Mouse (Mus musculus) lung, postnatal 4 days (tissue): ENCODE measurements around the gene Tph1.

Source experiments
- DNase-seq, 2 experiments: peaks; one replicate each; pipeline ENCODE4 v3.0.0; 2021

The Tph1 gene

GRCm38 (mm10) chr7:46648431-46649140, 23.8 kb downstream of the Tph1 start:
- DNase-seq = no peak

GRCm38 (mm10) chr7:46643172-46643571, 29.2 kb downstream of the Tph1 start:
- no peak for DNase-seq

GRCm38 (mm10) chr7:46640062-46640461, 32.3 kb downstream of the Tph1 start:
- DNase-seq = no peak

- DNase-seq = peak; percentile 92 to 93
Measured at GRCm38 (mm10) chr7:46639692-46640031, 32.7 kb downstream of the Tph1 start, which contains the start of gene Sergef. Sergef (minus strand) TSS chr7:46639807.

GRCm38 (mm10) chr7:46638889-46639691, 33.2 kb downstream of the Tph1 start:
- DNase-seq = no peak

- DNase-seq = peak; percentile 14 to 28
Measured at GRCm38 (mm10) chr7:46628375-46628975, 43.9 kb downstream of the Tph1 start.

GRCm38 (mm10) chr7:46623979-46624378, 48.4 kb downstream of the Tph1 start:
- no peak for DNase-seq

GRCm38 (mm10) chr7:46618416-46619110, 53.8 kb downstream of the Tph1 start:
- no peak for DNase-seq

- no peak for DNase-seq
Measured at GRCm38 (mm10) chr7:46616429-46617005, 55.8 kb downstream of the Tph1 start.

GRCm38 (mm10) chr7:46615256-46615977, 56.9 kb downstream of the Tph1 start:
- peak; percentile 55 to 69 for DNase-seq

- DNase-seq = peak; percentile 40 to 60
Measured at GRCm38 (mm10) chr7:46614263-46614662, 58.1 kb downstream of the Tph1 start.

- DNase-seq = peak in 1 of 2 experiments; percentile 37
Measured at GRCm38 (mm10) chr7:46613091-46613490, 59.2 kb downstream of the Tph1 start.

- no peak for DNase-seq
Measured at GRCm38 (mm10) chr7:46612421-46612937, 59.9 kb downstream of the Tph1 start.

GRCm38 (mm10) chr7:46611970-46612369, 60.4 kb downstream of the Tph1 start:
- DNase-seq = peak; percentile 55 to 57

GRCm38 (mm10) chr7:46609317-46609716, 63.0 kb downstream of the Tph1 start:
- no peak for DNase-seq

GRCm38 (mm10) chr7:46607428-46608055, 64.8 kb downstream of the Tph1 start:
- DNase-seq = peak in 1 of 2 experiments; percentile 59

- DNase-seq = no peak
Measured at GRCm38 (mm10) chr7:46607031-46607426, 65.3 kb downstream of the Tph1 start.

- peak; percentile 73 to 82 for DNase-seq
Measured at GRCm38 (mm10) chr7:46606391-46607030, 65.8 kb downstream of the Tph1 start.

- peak; percentile 11 to 46 for DNase-seq
Measured at GRCm38 (mm10) chr7:46603051-46603450, 69.3 kb downstream of the Tph1 start.

- peak; percentile 34 to 64 for DNase-seq
Measured at GRCm38 (mm10) chr7:46602079-46602478, 70.3 kb downstream of the Tph1 start.

- DNase-seq = no peak
Measured at GRCm38 (mm10) chr7:46601097-46601496, 71.2 kb downstream of the Tph1 start.
